Mouse (Mus musculus) kidney, postnatal 36 days (tissue): ENCODE measurements around the gene Gfod1.

ENCODE experiments used
- DNase-seq, 2 experiments: peaks; one replicate each; pipeline ENCODE4 v3.0.0; 2021 to 2022; ENCODE audit warnings: mixed read lengths in 2 of 2

Gfod1 gene

GRCm38 (mm10) chr13:43304018-43304431 lies at the start of gene Gfod1:
Gene Gfod1 (minus strand): TSS chr13:43304172.
- peak; percentile 98 for DNase-seq

- no peak for DNase-seq
These were observed 49.4 kb upstream of the Gfod1 start for GRCm38 (mm10) chr13:43353356-43353755.

DNA sequence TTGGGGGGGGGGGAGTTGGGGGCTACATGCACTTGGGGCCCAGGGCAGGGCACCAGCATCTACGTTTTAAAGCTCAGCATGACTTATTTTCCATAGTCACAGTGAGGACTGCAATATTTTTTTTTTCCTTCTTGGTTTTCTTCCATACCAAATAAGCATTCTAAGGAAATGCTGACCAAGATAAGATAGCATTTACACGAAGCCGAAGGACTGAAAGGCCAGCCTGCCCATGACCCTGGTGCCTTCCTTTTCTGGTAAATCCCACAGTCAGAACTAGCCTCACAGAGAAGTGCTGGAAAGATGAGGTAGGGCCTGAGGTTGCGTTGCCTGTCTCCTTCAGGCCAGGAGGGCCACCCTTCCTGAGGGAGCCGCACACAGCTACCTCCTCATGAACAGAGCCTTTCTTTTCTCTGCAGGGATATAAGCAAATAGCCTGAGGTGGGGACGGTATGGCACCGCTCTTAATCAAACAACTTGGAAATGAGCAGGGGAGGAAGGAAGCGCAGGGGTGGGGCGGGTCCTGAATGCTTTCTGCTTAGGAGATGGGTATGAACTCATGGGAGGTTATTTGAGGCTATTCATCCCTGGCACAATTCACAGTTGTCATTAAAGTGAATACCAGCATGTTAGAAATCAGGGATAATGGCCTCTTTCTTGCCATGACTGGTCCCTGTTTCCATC lies 46.7 kb upstream of the Gfod1 start:
- peak in 1 of 2 experiments; percentile 17 for DNase-seq

DNA sequence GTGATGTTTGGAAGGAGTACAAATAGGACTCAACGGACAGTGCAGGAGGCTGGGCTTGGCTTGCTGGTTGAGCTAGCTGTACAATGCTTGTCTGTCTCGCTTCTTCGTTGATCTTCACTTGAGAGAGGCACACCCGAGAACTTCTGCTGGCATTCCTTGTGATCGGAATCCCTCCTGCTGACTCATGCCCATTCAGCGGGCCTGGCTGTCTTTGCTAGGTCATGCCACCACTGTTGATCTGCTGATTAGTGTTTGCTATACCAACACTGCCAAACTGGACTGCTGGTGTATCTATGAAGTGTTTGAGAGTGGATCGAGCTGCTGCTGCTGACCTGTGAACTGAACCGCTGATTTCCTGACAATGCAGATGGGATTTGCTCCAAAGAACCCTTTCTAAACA lies 45.4 kb upstream of the Gfod1 start:
- DNase-seq, result no peak

GRCm38 (mm10) chr13:43346825-43347224 lies 42.9 kb upstream of the Gfod1 start:
- no peak for DNase-seq

DNA sequence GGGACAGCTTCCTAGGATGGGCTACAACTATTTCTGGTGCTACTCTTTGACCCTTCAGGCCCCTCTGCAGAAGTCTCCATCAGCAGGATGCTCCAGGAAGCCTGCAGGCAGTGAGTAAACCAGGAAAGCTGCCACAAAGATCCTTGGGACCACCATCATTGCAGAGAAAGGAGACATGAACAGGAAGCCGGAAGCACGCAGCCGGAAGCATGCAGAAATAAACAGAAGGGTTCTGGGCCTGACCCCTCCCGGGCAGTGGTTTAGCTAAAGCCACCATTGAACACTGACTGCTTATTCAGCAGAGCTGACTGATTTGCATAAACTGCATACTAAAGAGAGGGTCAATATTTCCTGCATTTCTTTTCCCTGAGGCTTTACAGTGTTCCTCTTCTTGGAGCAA lies 34.7 kb upstream of the Gfod1 start:
- peak in 1 of 2 experiments; percentile 9 for DNase-seq

DNA sequence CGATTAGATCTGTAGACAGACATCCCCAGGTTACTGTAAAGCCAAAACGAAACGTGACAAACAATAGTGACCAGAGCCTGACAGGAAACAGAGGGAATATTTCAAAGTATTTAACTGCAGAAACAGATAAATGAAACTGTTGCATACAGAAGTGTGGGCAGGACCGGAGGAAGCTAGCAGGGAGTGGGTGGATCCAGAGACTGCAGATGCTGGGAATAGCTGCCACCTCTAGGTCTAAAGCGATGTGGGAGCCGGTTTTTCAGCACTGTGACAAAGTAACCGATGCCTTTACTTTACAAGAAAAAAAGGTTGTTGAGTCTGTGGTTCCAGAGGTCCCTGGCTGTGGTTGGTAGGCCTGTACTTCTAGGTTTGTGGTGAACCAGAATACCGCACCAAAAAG lies 34.0 kb upstream of the Gfod1 start:
- DNase-seq, result no peak

DNA sequence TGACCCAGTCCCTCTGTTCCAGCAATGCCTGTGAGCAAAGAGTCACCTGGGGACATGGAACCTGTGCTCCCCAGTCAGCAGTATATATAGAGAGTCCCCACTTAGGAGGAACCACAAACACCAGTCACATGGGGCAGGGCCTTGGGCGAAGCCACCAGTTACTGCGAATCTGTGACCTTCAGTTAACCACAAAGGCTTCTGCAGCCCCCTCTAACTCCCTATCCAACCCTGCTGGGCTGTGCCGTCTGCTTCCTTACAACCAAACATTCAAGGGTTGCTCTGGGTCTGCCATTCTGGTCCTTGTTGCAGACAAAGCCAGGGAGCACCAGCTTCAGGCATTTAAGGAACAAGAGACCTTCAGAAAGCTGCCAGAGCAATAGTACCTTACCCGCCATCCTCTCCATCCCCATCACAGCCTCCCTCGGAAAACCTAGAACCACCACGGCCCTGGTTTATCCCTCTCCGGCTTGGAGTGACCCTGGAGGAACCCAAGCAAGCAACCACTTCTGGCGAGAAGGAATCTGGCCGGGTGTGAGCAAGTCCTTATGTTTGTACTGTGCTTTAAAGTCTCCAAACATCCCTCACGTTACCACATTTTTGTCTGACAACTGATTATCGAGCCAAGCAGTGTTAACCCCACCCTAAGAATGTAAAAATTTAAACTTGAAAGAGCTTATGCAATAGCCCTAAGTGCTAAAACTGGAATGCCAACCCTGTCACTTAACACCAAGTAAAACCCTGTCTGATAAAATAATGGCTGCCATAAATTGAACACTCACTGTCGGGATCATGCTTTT lies 32.7 kb upstream of the Gfod1 start:
- no peak for DNase-seq

- DNase-seq, result peak; percentile 13 to 59
These were observed 28.6 kb upstream of the Gfod1 start for GRCm38 (mm10) chr13:43332591-43332990.

DNA sequence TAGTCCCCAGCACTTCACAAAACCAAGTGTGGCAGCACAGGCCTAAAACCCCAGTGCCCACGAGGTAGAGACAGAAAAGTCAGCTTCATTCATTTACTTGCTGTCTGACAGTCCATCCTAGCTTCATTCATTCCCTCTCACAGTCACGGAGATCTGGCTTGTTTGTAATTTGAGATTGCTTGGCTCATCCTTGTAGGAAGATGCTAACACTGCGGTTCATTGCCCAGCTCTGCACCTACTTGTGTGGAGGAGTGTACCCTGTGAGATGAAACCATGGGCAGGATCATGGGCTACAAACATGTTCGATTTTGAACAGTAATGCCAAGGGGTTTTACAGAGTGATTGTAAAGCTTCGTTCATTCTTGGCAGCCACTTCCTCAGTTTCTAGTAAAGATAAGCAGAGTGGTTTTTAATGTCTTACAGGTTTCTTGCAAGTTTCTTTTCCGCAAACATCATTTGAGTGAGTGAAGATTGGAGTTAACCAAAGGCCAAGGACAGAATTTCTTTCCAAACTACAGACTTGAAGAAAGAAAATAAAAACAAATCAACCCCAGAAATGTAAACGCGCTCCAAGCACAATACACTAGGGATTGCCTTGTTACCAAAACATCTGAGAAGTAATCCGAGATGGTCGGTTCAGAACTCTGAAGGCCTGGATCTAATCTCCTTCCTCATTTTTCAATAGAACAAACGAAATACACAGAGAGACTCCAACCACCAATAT lies 27.9 kb upstream of the Gfod1 start:
- no peak for DNase-seq

DNA sequence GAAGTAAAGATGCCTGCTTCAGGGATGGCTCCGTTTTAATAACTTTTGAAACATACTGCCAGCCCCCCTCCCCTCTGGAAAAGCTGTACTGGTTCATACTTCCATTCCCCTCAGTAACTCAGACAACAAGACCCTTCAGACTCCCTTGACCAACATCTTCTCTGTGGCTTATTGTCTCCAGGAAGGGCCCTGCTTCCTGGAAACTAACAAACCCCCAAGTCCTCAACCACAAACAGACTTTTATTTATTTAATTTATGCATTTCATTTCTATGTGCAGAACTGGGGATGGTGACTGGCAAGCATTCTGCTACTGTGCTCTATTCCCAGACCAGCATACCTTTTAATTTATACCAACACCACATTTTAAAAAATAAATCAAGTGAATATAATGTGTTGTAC lies 21.5 kb upstream of the Gfod1 start:
- DNase-seq, result no peak

DNA sequence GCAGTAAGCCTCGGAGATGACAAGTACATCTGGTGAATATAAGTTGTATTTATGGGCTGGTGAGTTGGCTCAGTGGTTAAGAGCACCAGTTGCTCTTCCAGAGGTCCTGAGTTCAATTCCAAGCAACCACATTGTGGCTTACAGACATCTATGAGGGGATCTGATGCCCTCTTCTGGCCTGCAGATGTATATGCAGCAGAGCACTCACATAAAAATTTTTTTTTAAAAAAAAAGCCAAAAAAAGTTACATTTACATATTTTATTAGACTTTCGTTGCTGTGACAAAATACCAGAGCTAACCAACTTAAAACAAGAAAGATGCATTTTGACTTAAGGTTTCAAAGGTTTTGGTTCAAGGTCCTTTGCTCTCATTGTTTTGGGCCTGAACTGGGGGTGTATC lies 17.5 kb upstream of the Gfod1 start:
- DNase-seq, result peak in 1 of 2 experiments; percentile 21

- DNase-seq, result no peak
These were observed 15.4 kb upstream of the Gfod1 start for GRCm38 (mm10) chr13:43319396-43319795.

DNA sequence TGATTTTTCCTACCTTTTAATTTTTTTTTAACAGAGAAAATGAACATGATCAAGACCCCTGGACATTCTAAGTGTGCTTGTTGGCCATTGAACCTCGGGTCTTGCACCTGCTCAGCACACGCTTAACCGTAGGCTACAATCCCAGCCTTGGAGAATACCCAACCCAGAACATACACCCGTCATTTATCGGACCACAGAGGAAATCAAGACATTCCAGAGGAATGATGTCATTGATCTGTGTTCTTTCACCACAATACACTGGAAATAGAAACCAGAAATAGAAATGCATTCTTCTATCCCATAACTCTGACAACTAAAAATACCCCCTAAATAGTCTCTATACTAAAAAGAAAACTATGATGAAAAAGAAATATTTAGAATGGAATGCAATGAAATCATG lies 13.4 kb upstream of the Gfod1 start:
- no peak for DNase-seq

DNA sequence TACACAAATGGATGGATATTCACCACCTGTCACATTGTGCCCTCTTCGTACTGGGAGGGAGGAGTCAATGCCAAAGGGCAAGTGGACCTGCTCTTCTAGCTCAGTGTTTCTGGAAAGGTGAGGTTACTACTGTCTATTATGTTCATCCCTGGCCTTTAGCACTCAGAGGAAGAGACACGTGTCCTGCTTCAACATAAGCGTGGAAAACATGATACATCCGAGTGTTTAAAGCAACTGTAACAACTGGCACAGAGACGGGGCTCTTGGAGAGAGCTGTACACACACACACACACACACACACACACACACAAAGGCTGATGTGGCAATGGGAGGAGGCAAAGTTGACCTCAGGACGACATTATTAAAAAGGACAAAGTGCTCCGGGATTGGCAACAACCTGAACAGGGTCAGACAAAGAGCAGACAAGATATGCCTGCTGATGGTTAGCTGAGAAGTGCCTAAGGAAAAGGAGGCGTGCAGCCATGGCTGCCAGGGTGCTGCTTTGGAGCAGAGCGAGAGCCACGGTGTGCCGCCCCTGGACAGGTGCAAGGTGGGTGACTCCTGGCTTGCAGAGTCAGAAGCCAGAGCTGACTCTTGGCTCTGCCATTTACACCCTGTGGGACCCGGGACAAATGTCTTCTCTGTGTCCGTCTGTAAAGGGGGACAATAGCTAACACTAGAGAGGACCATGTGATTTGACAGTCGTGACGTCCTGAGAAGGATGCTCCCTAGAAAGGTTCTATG lies 1.4 kb upstream of the Gfod1 start:
- no peak for DNase-seq

GRCm38 (mm10) chr13:43304700-43305099 lies 728 bp upstream of the Gfod1 start:
- peak; percentile 72 to 82 for DNase-seq

DNA sequence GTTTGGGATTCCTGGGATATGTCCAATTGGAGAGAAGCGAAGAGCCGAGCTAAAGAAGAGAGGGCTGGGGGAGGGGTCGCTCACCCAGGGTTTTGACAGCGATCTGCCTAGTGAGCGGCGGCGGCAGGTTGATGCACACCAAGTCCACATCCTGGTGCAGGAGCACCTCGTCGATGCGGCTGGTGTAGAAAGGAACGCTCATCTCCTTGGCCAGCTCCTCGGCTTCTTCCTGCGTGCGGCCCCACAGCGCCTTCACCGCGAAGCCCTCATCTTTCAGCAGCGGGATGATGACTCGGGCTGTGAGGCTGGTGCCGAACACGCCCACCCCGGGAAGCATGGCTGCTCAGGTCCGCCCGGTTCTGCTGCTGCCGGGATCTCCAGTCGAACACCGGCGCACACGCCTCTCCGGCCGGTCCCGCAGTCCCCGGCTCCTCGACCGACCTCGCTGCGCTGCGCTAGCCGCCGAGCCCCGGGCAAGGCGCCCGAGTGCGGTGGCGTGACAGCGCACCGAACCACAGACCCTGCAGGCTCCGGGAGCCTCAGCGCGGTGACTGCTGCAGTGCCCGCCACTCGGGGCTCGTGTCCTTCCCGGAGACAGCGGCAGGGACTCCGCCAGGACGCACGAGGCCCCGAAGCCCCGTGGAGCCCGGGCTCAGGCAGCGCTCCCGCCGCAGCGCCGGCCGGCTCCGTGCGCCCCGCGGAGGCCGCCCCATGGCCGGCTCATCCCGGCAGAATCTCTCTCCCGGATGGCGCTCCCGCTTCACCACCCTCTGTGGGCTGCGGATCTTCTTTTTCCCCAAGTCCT lies 609 bp downstream of the Gfod1 start:
- DNase-seq, result peak in 1 of 2 experiments; percentile 62

DNA sequence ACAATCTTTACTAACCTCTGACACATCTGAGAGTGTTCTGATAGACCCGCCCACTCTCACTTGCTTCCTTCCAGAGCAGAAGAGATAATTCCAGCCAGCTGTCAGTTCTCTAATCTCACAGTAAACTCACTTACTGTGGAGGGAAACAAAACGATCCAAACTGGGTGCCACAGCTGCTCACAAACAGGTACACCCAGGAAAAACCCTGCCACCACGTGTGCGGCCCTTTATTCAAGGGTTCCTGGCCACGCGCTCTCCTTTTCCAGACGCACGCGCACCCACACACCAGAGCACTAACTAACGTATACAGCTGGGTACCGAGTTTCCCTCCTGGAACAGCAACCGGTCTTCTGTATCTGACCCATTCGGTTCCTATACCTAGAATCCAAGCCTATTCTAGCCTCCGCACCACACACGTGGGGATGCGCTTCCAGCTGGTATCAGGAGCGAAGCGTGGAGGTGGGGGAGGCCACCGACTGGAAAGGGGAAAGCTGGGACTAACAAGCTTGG lies 1.3 kb downstream of the Gfod1 start:
- peak; percentile 27 to 36 for DNase-seq

GRCm38 (mm10) chr13:43302239-43302638 lies 1.7 kb downstream of the Gfod1 start:
- no peak for DNase-seq

DNA sequence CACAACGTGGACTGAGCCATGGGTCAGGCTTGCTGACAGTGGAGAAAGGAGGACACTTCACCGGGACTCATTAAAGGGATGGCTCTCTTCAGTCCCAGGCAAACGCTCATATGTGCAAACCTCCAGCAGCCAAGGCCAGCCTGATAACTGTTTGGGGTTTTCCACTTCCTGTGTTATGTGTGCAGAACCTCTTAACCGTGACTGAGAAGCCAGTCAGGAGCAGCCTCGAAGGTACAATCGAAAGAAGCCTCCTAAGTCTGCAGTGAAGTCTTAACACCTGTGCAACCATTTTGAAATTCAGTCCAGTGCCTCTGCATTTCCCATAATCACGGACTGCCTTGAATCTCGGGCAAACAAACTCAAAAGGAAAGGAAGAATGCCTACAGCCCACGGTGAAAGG lies 3.1 kb downstream of the Gfod1 start:
- DNase-seq, result no peak

GRCm38 (mm10) chr13:43300366-43300765 lies 3.6 kb downstream of the Gfod1 start:
- no peak for DNase-seq

DNA sequence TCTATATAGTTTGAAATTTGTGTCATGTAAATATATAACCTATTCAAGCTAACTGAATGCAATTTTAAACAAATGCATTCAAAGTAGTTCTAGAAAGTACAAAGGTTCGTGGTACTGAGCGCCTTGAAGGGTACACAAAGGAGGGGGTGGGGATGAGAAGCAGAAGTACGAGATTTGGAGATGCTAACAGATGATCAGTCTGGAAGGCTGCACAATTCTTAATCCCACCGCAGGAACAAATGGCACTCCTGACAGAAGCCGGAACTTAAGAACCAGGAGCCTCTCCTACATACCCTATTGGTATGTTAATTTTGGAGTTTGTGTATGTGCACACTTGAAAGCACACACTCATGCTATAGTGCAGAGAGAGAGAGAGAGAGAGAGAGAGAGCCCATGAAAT lies 4.8 kb downstream of the Gfod1 start:
- DNase-seq, result no peak
